Mouse (Mus musculus): ENCODE measurements around the gene Mlx. TPM values are rescaled to one million over a fixed set of nuclear protein-coding genes. Genes with fewer than 3 reads are reported as not detected.
"Not testable (repeated sequence)": the region's sequence is repeated elsewhere in the genome, so short reads cannot be mapped to it uniquely, and the experiment has no call there.

Mlx gene
- polyA plus RNA-seq, 1 experiment from 2014 or later, result 58.9 TPM

DNA sequence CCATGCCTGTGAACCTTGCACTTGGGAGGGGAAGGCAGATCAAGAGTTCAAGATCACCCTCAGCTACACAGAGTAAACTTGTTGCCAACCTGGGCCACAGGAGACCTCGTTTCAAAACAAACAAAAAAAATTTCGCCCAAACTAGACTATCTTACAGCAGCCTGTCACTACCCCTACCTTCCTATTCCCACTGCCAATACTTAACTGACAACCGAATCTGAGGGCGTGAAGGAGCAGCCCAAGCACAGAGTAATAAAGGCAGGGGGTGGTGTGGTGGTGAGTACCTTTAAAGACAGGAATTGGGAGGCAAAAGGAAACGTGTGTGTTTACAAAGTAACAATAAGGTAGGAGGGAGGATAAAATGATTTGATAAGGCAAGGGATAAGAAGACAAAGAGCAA lies 23.6 kb downstream of the Mlx start:
- Histone ChIP-seq H3K4me3 (ENCODE audit: low read length) (no peak overlapping the region), H3K27ac (ENCODE audit: low read length) (no peak overlapping the region), H3K4me2 (replicated peaks; ENCODE audit: low read depth, low read length) (no peak overlapping the region), H3K9ac (replicated peaks; ENCODE audit: low read length) (no peak overlapping the region), H3K4me1 (ENCODE audit: insufficient read depth, low read length) (peaks cover 4% of the 10 kb centered on the region; the same call in 1 of the 2 replicates), H3K36me3 (ENCODE audit: insufficient read depth, low read length) (no peaks in the 10 kb centered on the region), H3K27me3 (ENCODE audit: insufficient read depth, low read length) (no peaks in the 10 kb centered on the region), H3K9me3 (ENCODE audit: low read length) (no peaks in the 10 kb centered on the region)
- no peak for ATAC-seq (ENCODE audit: low FRiP score, low TSS enrichment)
- WGBS, result 49% methylated on average over 5 of the region's 5 CpGs

DNA sequence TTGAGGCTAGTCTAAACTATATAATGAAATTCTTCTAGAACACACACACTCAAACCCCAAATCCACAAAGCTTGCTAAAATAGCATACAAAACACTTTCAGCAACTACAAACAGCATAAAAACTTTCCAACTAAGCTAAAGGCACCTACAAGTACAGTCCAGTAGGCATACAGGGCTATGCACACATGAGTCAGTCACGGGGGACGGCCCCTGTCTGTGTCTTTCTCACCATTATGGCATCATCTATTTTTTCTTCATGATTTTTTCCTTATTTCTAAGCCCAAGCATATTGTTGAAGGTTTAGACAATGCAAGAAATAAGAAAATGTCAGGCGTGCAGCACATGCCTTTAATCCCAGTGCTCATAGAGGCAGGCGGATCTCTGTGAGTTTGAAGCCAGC lies 24.1 kb downstream of the Mlx start:
- Histone ChIP-seq H3K36me3 (ENCODE audit: insufficient read depth, low read length) (no peaks in the 10 kb centered on the region), H3K9me3 (ENCODE audit: low read length) (no peaks in the 10 kb centered on the region), H3K4me2 (replicated peaks; ENCODE audit: low read depth, low read length) (no peak overlapping the region), H3K27me3 (ENCODE audit: insufficient read depth, low read length) (no peaks in the 10 kb centered on the region), H3K4me3 (ENCODE audit: low read length) (no peak overlapping the region), H3K9ac (replicated peaks; ENCODE audit: low read length) (no peak overlapping the region), H3K27ac (ENCODE audit: low read length) (no peak overlapping the region), H3K4me1 (ENCODE audit: insufficient read depth, low read length) (peaks cover 8% of the 10 kb centered on the region; the same call in 1 of the 2 replicates)
- ATAC-seq (ENCODE audit: low FRiP score, low TSS enrichment), result no peak
- WGBS, result 87% methylated on average over 4 of the region's 4 CpGs

DNA sequence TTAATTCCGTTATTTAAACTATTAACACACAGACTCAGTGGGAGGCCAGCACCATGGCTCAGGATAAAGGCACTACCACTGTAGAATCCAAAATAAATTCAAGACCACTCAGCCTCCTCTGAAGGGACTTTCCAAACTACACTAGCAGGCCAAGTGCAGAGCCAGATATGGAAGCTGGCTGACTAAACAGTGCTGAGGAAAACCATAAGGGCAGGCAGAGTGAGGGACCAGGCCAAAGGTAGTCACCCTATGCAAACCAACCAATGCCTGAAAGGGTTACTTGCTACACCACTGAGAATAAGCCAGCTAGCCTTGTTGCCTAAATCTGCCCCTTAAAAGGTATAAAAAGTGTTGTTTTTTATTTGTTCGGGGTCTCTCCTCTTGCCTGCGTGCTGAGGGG lies 25.1 kb downstream of the Mlx start:
- Histone ChIP-seq H3K36me3 (ENCODE audit: insufficient read depth, low read length) (no peaks in the 10 kb centered on the region), H3K27me3 (ENCODE audit: insufficient read depth, low read length) (no peaks in the 10 kb centered on the region), H3K9ac (replicated peaks; ENCODE audit: low read length) (no peak overlapping the region), H3K27ac (ENCODE audit: low read length) (no peak overlapping the region), H3K4me2 (replicated peaks; ENCODE audit: low read depth, low read length) (no peak overlapping the region), H3K4me3 (ENCODE audit: low read length) (no peak overlapping the region), H3K9me3 (ENCODE audit: low read length) (no peaks in the 10 kb centered on the region), H3K4me1 (ENCODE audit: insufficient read depth, low read length) (peaks cover 14% of the 10 kb centered on the region; the same call in 1 of the 2 replicates)
- ATAC-seq (ENCODE audit: low FRiP score, low TSS enrichment), result no peak
- WGBS, result 86% methylated on average over 3 of the region's 3 CpGs

DNA sequence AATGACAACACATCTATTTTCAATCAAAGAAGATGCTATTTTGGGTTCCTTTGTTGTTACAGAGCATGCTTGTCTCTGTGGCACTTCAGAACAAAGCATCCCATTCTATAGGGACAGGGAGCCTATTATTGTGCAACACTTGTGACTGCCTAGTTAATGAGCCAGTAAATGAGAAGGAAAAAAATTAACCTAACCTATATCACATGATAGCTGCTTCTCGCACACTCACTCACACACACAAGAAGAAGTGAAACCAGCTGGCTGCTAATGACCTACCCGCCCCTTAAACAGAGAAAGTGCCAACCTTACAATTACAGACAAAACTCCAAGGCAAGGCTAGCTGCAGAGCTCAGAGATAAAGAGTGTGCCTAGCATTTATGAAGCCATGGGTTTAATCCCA lies 28.5 kb downstream of the Mlx start:
- H3K4me3 ChIP-seq (ENCODE audit: low read length), result no peak overlapping the region
- ATAC-seq (ENCODE audit: low FRiP score, low TSS enrichment), result no peak
- H3K27ac ChIP-seq (ENCODE audit: low read length), result peak overlapping the region; percentile 65
- no peaks in the 10 kb centered on the region for H3K36me3 ChIP-seq (ENCODE audit: insufficient read depth, low read length)
- peaks cover 31% of the 10 kb centered on the region for H3K4me1 ChIP-seq (ENCODE audit: insufficient read depth, low read length)
- H3K27me3 ChIP-seq (ENCODE audit: insufficient read depth, low read length), result no peaks in the 10 kb centered on the region
- H3K4me2 ChIP-seq (replicated peaks; ENCODE audit: low read depth, low read length), result no peak overlapping the region
- H3K9ac ChIP-seq (replicated peaks; ENCODE audit: low read length), result no peak overlapping the region
- WGBS, result 43% methylated on average over 2 of the region's 2 CpGs
- H3K9me3 ChIP-seq (ENCODE audit: low read length), result no peaks in the 10 kb centered on the region

DNA sequence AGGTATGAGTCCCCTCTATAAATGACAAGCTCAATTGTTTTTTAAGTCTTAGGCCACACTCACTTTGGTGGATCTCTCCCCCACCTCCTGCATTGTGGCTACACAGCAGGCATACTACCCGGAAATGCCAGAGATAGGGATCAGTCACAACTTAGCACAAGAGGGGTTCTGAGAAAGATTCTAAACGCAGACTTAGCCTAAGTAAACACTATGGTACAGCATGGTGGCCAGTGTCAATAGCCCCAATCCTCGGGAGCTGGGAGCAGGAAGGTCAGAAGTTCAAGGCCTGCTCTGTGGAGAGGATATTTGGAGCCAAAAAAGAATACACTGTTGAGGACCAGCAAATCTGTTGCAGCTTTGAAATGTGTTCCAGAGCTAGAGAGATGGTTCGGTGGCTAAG lies 31.0 kb downstream of the Mlx start:
- H3K4me1 ChIP-seq (ENCODE audit: insufficient read depth, low read length), result peaks cover 41% of the 10 kb centered on the region
- H3K9me3 ChIP-seq (ENCODE audit: low read length), result no peaks in the 10 kb centered on the region
- WGBS, result 27% methylated on average over 4 of the region's 4 CpGs
- no peaks in the 10 kb centered on the region for H3K27me3 ChIP-seq (ENCODE audit: insufficient read depth, low read length)
- peak overlapping the region; percentile 96 for H3K4me3 ChIP-seq (ENCODE audit: low read length)
- ATAC-seq (ENCODE audit: low FRiP score, low TSS enrichment), result no peak
- peak overlapping the region; percentile 87 for H3K4me2 ChIP-seq (replicated peaks; ENCODE audit: low read depth, low read length)
- no peak overlapping the region; the same call in 1 of the 2 replicates for H3K27ac ChIP-seq (ENCODE audit: low read length)
- peaks cover 7% of the 10 kb centered on the region; the same call in 1 of the 2 replicates for H3K36me3 ChIP-seq (ENCODE audit: insufficient read depth, low read length)
- peak overlapping the region; percentile 94 for H3K9ac ChIP-seq (replicated peaks; ENCODE audit: low read length)

DNA sequence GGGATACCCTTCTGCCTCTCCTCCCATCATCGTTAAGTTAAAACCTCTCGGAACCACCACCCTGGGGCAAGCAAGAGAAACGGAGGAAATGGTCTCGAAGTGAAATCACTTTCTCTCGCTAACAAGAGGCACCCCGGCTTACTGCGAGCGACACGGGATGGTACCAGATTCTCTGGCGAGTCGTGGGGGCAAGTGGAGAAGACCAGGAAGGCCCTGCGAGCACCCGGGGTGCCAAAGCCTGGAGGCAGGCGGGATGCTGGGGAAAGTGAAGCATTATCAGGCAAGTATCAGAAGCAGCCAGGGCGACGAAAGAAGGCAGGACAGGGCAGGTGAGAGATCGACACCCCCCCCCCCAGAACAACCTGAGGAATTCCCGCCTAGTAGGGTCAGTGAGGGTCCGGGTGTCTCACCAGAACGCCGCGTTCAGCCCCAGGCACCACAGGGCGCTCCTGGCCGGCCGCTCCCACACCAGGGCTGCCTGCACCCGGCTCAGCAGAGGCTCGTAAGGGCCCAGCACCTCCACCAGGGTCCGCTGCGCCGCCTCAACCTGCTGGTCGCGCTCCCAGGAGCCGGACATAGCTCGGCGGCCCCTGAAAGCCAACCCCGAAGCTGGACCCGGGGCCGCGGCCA lies 32.2 kb downstream of the Mlx start:
- Histone ChIP-seq H3K27ac (ENCODE audit: low read length) (peak overlapping the region; percentile 92), H3K4me3 (ENCODE audit: low read length) (peak overlapping the region; percentile 96), H3K4me1 (ENCODE audit: insufficient read depth, low read length) (peaks cover 41% of the 10 kb centered on the region), H3K9ac (replicated peaks; ENCODE audit: low read length) (peak overlapping the region; percentile 94), H3K27me3 (ENCODE audit: insufficient read depth, low read length) (no peaks in the 10 kb centered on the region), H3K36me3 (ENCODE audit: insufficient read depth, low read length) (peaks cover 16% of the 10 kb centered on the region; the same call in 1 of the 2 replicates), H3K4me2 (replicated peaks; ENCODE audit: low read depth, low read length) (peak overlapping the region; percentile 87), H3K9me3 (ENCODE audit: low read length) (no peaks in the 10 kb centered on the region)
- ATAC-seq (ENCODE audit: low FRiP score, low TSS enrichment), result peak; percentile 79; the same call in 1 of the 2 replicates
- WGBS, result under 1% methylated on average over 39 of the region's 39 CpGs

DNA sequence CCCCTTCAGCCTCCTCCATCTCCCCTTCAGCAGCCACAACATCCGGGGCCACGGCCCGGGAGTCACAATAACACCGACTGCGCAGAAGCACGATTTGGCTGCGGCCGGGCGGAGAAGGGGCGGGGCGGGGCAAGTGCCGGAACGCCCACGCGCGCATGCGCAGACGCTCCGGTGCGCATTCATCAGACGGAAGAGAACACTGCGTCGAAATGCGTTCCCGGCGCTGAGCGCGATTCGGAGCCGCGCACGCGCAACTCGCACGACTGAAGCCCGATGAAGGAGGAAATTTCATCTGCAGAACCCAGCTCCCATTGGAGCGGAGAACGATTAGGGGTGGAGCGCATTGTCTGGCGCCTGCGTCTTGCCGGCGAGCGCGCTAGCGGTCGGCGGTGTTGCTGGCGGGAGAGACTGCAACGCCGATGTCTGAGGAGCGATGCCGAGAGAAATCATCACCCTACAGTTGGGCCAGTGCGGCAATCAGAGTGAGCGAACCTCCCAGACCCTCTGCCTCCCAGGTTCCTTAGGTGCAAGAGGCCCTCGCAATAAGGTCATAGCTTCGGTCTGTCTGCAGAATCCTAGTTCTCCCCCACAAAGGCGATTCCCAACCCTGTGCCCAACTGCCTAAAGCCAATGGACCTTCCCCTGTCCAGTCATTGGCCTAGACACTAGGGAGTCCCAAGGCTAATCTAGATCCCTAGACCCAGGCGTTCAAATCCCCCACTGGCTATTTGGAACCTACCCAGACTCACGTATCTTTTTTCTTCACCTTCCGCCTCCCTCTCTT lies 32.9 kb downstream of the Mlx start, which contains the start of the genes Retreg3 and Tubg1:
Gene Retreg3, minus strand, starts transcription at position 133 of the 784 bp plus-strand sequence.
Gene Tubg1, plus strand, starts transcription at position 178 of the 784 bp plus-strand sequence.
- H3K27ac ChIP-seq (ENCODE audit: low read length), result peak within 1 kb of the TSS; percentile 93
- no peaks in the 10 kb centered on the region for H3K27me3 ChIP-seq (ENCODE audit: insufficient read depth, low read length)
- no peaks in the 10 kb centered on the region for H3K9me3 ChIP-seq (ENCODE audit: low read length)
- peak; percentile 96 for ATAC-seq (ENCODE audit: low FRiP score, low TSS enrichment)
- H3K4me1 ChIP-seq (ENCODE audit: insufficient read depth, low read length), result peaks cover 41% of the 10 kb centered on the region
- peaks cover 16% of the 10 kb centered on the region; the same call in 1 of the 2 replicates for H3K36me3 ChIP-seq (ENCODE audit: insufficient read depth, low read length)
- peak within 1 kb of the TSS; percentile 94 for H3K9ac ChIP-seq (replicated peaks; ENCODE audit: low read length)
- H3K4me3 ChIP-seq (ENCODE audit: low read length), result peak within 1 kb of the TSS; percentile 96
- WGBS, result under 1% methylated on average over 61 of the region's 61 CpGs
- H3K4me2 ChIP-seq (replicated peaks; ENCODE audit: low read depth, low read length), result peak within 1 kb of the TSS; percentile 95

DNA sequence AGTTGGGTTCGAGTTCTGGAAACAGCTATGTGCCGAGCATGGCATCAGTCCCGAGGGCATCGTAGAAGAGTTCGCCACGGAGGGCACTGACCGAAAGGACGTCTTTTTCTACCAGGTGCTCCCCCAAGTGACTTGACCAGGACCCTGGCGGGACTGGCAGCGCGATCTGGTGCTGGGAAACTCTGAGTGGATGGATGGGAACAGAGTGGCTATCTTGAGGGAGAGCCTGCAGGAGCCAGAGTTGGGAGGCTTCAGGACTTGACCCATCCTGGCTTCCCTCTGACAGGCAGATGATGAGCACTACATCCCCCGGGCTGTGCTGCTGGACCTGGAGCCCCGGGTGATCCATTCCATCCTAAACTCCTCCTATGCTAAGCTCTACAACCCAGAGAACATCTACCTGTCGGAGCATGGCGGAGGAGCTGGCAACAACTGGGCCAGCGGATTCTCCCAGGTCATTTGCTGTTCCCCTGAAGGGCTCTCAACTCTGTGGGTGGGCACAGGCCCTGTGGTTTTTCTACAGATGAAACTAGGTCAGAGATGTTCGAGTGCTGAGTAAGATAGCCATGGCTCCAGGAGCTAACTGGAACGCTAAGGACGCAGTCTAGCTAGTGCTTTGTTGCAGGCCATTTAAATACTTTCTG lies 33.6 kb downstream of the Mlx start:
- ATAC-seq (ENCODE audit: low FRiP score, low TSS enrichment), result no peak
- 19% methylated on average over 19 of the region's 19 CpGs for WGBS
- Histone ChIP-seq H3K27ac (ENCODE audit: low read length) (peak overlapping the region; percentile 93), H3K27me3 (ENCODE audit: insufficient read depth, low read length) (no peaks in the 10 kb centered on the region), H3K9ac (replicated peaks; ENCODE audit: low read length) (peak overlapping the region; percentile 81), H3K36me3 (ENCODE audit: insufficient read depth, low read length) (peaks cover 17% of the 10 kb centered on the region; the same call in 1 of the 2 replicates), H3K9me3 (ENCODE audit: low read length) (no peaks in the 10 kb centered on the region), H3K4me3 (ENCODE audit: low read length) (peak overlapping the region; percentile 96), H3K4me1 (ENCODE audit: insufficient read depth, low read length) (peaks cover 38% of the 10 kb centered on the region), H3K4me2 (replicated peaks; ENCODE audit: low read depth, low read length) (peak overlapping the region; percentile 95)

DNA sequence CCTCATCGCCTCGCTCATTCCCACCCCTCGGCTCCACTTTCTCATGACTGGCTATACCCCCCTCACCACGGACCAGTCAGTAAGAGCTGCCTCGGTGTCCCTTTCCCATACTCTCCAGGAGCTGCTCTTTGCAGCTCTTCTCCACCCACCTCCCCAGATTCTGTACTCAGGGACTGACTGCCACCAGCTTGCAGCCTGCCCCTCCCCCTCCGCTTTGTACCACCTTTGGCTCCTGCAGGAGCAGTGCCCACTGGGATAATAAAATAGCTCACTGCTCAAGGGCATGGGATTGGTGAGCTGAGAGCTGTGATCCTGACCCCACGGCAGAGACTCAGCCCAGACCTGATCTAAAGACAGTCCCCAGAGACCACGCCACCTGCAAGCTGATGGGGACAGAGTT lies 37.4 kb downstream of the Mlx start:
- not testable (repeated sequence) for ATAC-seq (ENCODE audit: low FRiP score, low TSS enrichment); H3K4me2 ChIP-seq (replicated peaks; ENCODE audit: low read depth, low read length); H3K9ac ChIP-seq (replicated peaks; ENCODE audit: low read length); H3K27ac ChIP-seq (ENCODE audit: low read length); H3K4me3 ChIP-seq (ENCODE audit: low read length); H3K27me3 ChIP-seq (ENCODE audit: insufficient read depth, low read length); H3K9me3 ChIP-seq (ENCODE audit: low read length)
- Histone ChIP-seq H3K4me1 (ENCODE audit: insufficient read depth, low read length) (peaks cover 13% of the 10 kb centered on the region), H3K36me3 (ENCODE audit: insufficient read depth, low read length) (peaks cover 30% of the 10 kb centered on the region)
- 93% methylated on average over 8 of the region's 8 CpGs for WGBS

All from kidney, embryonic 16.5 days (tissue).